Mouse (Mus musculus) embryonic facial prominence, embryonic 12.5 days (tissue): ENCODE measurements around the gene Hnrnpa2b1. TPM values are rescaled to one million over a fixed set of nuclear protein-coding genes. Genes with fewer than 3 reads are reported as not detected.

Source experiments
- ATAC-seq: fragments of 200-750 bp; cut with Nextera tagmentation; 2 replicates; pipeline ENCODE4 v1.8.0; 2017; ENCODE audit not compliant: insufficient number of reproducible peaks, insufficient read depth, low FRiP score, low TSS enrichment
- H3K27ac ChIP-seq: fragments of 300-500 bp; sonication (generic); 2 replicates; pipeline ENCODE4 v1.5.1; 2016; ENCODE audit warnings: mild to moderate bottlenecking
- H3K27me3 ChIP-seq: fragments of 300-500 bp; sonication (generic); 2 replicates; pipeline ENCODE4 v1.6.1; 2016; ENCODE audit warnings: mild to moderate bottlenecking, moderate library complexity
- H3K36me3 ChIP-seq: fragments of 300-500 bp; sonication (generic); 2 replicates; pipeline ENCODE4 v1.6.1; 2016; ENCODE audit warnings: mild to moderate bottlenecking
- H3K4me1 ChIP-seq: fragments of 300-500 bp; sonication (generic); 2 replicates; pipeline ENCODE4 v1.6.1; 2016
- H3K4me2 ChIP-seq: fragments of 300-500 bp; sonication (generic); replicated peaks from 2 replicates; pipeline ENCODE4 v1.6.1; 2016; ENCODE audit warnings: mild to moderate bottlenecking, moderate library complexity
- H3K4me3 ChIP-seq: fragments of 300-500 bp; sonication (generic); 2 replicates; pipeline ENCODE4 v1.5.1; 2016; ENCODE audit warnings: mild to moderate bottlenecking
- H3K9ac ChIP-seq: fragments of 300-500 bp; sonication (generic); 2 replicates; pipeline ENCODE4 v1.6.1; 2016; ENCODE audit warnings: mild to moderate bottlenecking, moderate library complexity
- H3K9me3 ChIP-seq: fragments of 300-500 bp; sonication (generic); 2 replicates; pipeline ENCODE4 v1.6.1; 2016; ENCODE audit warnings: mild to moderate bottlenecking, moderate library complexity
- WGBS: fragments of 180-500 bp; shearing (Covaris S2); methylation state at CpG from one replicate; pipeline ENCODE4 v1.1.7; 2016; 5-methylcytosine and 5-hydroxymethylcytosine counted together
- polyA plus RNA-seq: library from polyadenylated mRNA; unstranded; fragments of >200 nt; fragmentation: Nextera tagmentation; extraction: Ambion mirVana; gene quantifications from 2 replicates; pipeline ENCODE4 v1.2.1, GENCODE M21; 2016

Gene Hnrnpa2b1
- polyA plus RNA-seq, 1 experiment from 2014 or later = 2,461 TPM

GRCm38 (mm10) chr6:51438826-51439330 lies 30.8 kb downstream of the Hnrnpa2b1 start:
- no peak overlapping the region for H3K4me3 ChIP-seq
- no peak overlapping the region for H3K9ac ChIP-seq
- H3K4me1 ChIP-seq = peaks cover 4% of the 10 kb centered on the region; the same call in 1 of the 2 replicates
- WGBS = 90% methylated on average over 9 of the region's 9 CpGs
- H3K27ac ChIP-seq = no peak overlapping the region
- H3K4me2 ChIP-seq = no peak overlapping the region
- no peaks in the 10 kb centered on the region for H3K9me3 ChIP-seq
- ATAC-seq = no peak
- H3K27me3 ChIP-seq = peaks cover 27% of the 10 kb centered on the region
- no peaks in the 10 kb centered on the region for H3K36me3 ChIP-seq

- no peak overlapping the region for H3K4me2 ChIP-seq
- no peak for ATAC-seq
- H3K9me3 ChIP-seq = no peaks in the 10 kb centered on the region
- peaks cover 39% of the 10 kb centered on the region for H3K27me3 ChIP-seq
- WGBS = 83% methylated on average over 4 of the region's 4 CpGs
- no peaks in the 10 kb centered on the region for H3K36me3 ChIP-seq
- no peak overlapping the region for H3K9ac ChIP-seq
- peaks cover 10% of the 10 kb centered on the region for H3K4me1 ChIP-seq
- no peak overlapping the region for H3K27ac ChIP-seq
- H3K4me3 ChIP-seq = no peak overlapping the region
These were observed 32.0 kb downstream of the Hnrnpa2b1 start for GRCm38 (mm10) chr6:51437665-51438064.

DNA sequence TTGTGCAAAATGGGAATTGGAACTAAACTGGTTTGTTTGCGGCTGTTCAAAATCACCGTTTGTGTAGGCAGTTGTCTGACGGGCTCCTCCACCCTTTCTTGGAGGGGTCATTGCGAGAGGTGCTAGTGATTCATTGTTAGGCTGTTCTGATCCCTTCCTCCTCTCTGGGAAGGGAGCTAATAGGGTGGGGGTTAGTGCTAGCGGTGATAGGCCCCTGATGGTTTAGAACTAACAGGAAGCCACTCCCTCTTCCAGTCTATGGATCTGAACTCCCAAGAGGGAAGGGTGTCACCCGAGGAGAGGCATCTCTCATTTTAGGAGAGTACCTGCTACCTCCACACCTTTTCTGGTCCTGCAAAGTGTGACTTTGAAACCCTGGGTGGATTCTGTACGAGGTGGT lies 35.4 kb downstream of the Hnrnpa2b1 start:
- Histone ChIP-seq H3K27me3 (peaks cover 49% of the 10 kb centered on the region), H3K9me3 (no peaks in the 10 kb centered on the region), H3K27ac (no peak overlapping the region), H3K9ac (no peak overlapping the region), H3K36me3 (no peaks in the 10 kb centered on the region), H3K4me2 (no peak overlapping the region), H3K4me3 (no peak overlapping the region), H3K4me1 (peaks cover 16% of the 10 kb centered on the region)
- no peak for ATAC-seq
- 36% methylated on average over 7 of the region's 7 CpGs for WGBS

- 1% methylated on average over 74 of the region's 74 CpGs for WGBS
- Histone ChIP-seq H3K27me3 (peaks cover 46% of the 10 kb centered on the region), H3K4me3 (peak within 1 kb of the TSS; percentile 55), H3K27ac (no peak within 1 kb of the TSS), H3K9ac (peak within 1 kb of the TSS; percentile 41), H3K4me1 (peaks cover 16% of the 10 kb centered on the region), H3K4me2 (peak within 1 kb of the TSS; percentile 98), H3K36me3 (no peaks in the 10 kb centered on the region), H3K9me3 (no peaks in the 10 kb centered on the region)
- peak; percentile 71; the same call in 1 of the 2 replicates for ATAC-seq
These were observed 36.9 kb downstream of the Hnrnpa2b1 start, which contains the start of gene Nfe2l3 for GRCm38 (mm10) chr6:51432535-51433397. Gene Nfe2l3 (plus strand): TSS chr6:51432670.

DNA sequence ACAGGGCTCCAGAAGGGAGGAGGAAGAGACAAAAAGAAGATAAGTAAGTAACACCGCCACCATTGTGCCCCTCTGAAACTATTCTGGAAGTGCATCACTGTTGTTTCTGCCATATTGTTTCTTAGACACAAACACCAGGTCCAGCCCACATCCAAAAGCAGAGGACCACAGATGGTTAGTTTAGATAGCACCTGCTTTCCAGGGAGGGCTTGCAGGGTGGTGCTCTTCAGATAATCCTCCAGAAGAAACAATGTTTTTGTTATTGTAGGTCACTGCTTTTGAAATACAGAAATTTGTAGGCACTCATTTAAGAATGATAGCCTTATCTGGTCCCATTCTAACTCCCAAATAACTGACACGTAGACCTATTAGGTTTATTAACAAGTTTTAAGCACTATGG lies 45.2 kb downstream of the Hnrnpa2b1 start:
- H3K27me3 ChIP-seq = no peaks in the 10 kb centered on the region
- no peaks in the 10 kb centered on the region for H3K9me3 ChIP-seq
- 89% methylated on average over 2 of the region's 2 CpGs for WGBS
- no peak overlapping the region for H3K27ac ChIP-seq
- H3K4me2 ChIP-seq = no peak overlapping the region
- no peak overlapping the region for H3K4me3 ChIP-seq
- no peak for ATAC-seq
- H3K9ac ChIP-seq = no peak overlapping the region
- no peaks in the 10 kb centered on the region for H3K4me1 ChIP-seq
- H3K36me3 ChIP-seq = no peaks in the 10 kb centered on the region

- no peaks in the 10 kb centered on the region for H3K27me3 ChIP-seq
- H3K9me3 ChIP-seq = no peaks in the 10 kb centered on the region
- no peak overlapping the region for H3K27ac ChIP-seq
- no peak overlapping the region for H3K9ac ChIP-seq
- H3K36me3 ChIP-seq = no peaks in the 10 kb centered on the region
- H3K4me3 ChIP-seq = no peak overlapping the region
- ATAC-seq = no peak
- no peaks in the 10 kb centered on the region for H3K4me1 ChIP-seq
- no peak overlapping the region for H3K4me2 ChIP-seq
- WGBS = 49% methylated on average over 11 of the region's 11 CpGs
These were observed 46.1 kb downstream of the Hnrnpa2b1 start for GRCm38 (mm10) chr6:51423466-51424122.

DNA sequence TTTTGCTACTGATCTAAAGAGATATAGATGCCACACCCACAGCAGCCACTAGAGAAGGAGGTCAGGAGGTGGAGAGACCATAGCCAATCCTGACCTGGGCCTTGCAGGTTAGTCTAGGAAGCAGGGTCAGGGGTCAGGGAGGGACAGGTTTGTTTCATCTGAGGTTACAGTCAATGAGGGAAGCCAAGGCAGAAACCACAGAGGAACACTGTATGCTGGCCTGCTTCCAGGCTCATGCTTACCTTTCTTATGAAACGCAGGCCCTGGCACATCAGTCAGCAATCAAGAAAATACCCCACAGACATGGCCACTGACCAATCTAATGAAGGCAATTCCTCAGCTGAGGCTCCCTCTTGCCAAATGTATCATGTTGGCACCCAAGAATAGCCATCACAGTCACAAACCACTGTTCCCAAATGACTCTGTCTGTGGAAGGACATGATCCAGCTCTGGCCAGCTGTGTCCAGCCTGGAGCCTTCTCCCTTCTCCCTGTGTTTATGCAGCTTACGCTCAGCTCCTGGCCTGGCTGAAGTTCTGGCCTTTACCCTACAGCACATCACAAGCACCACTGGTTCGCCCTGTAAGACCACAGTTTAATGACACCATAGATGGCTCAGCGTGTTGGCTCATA lies 52.3 kb downstream of the Hnrnpa2b1 start:
- Histone ChIP-seq H3K36me3 (no peaks in the 10 kb centered on the region), H3K4me2 (no peak overlapping the region), H3K9me3 (no peaks in the 10 kb centered on the region), H3K27me3 (no peaks in the 10 kb centered on the region), H3K4me1 (no peaks in the 10 kb centered on the region), H3K9ac (no peak overlapping the region), H3K4me3 (no peak overlapping the region), H3K27ac (no peak overlapping the region)
- ATAC-seq = no peak
- 88% methylated on average over 4 of the region's 4 CpGs for WGBS

DNA sequence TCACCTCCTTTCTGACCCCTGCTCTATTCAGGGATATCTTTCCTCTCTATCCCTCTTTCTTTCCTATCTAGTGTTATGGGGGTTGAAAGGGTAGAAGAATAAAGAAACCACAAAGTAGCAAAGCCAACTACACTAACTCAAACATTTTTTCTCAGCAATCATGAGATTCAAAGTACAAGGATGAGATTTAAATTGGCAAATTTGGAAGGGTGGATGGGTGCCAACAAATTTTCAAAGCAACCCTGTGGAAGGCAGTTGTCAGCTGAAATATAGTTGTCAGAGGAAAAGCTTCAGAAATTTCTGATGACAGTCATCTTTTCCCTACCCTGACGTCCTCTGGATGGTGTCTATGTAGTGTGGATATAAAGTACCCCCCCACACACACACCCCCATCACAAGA lies 53.3 kb downstream of the Hnrnpa2b1 start:
- no peak for ATAC-seq
- no peak overlapping the region for H3K4me2 ChIP-seq
- no peaks in the 10 kb centered on the region for H3K36me3 ChIP-seq
- H3K4me3 ChIP-seq = no peak overlapping the region
- H3K27ac ChIP-seq = no peak overlapping the region
- H3K9ac ChIP-seq = no peak overlapping the region
- H3K27me3 ChIP-seq = no peaks in the 10 kb centered on the region
- WGBS = 65% methylated on average over 1 of the region's 1 CpGs
- H3K9me3 ChIP-seq = no peaks in the 10 kb centered on the region
- H3K4me1 ChIP-seq = no peaks in the 10 kb centered on the region

Other genes with a start within 250 kb of the Hnrnpa2b1 start
- gene Nfe2l3, start 37.2 kb downstream of the Hnrnpa2b1 start, polyA plus RNA-seq = 1.9 and 2.1 TPM in 2 replicates
- 545 and 581 TPM in 2 replicates for gene Cbx3, start 466 bp upstream of the Hnrnpa2b1 start, polyA plus RNA-seq
- 17.2 and 21.1 TPM in 2 replicates for gene Snx10, start 54.0 kb upstream of the Hnrnpa2b1 start, polyA plus RNA-seq